Mouse (Mus musculus): Measurements from ENCODE around the gene Thoc6.

DNA sequence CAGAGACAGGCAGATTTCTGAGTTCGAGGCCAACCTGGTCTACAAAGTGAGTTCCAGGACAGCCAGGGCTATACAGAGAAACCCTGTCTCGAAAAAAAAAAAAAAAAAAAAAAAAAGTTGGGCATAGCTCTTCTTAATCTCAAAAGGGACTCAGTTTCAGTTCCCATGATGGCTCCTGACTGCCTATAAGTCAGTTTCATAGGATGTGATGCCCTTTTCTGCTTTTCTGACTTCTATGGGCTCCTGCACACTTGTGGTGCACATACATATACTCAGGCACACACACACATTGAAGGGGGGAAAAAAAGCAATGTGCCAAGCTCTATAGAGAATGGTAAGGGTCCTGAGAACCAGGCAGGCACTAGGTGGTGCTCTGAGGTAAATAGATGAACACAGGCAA is 20.4 kb downstream of the Thoc6 start:
- TF ChIP-seq CTCF (IDR thresholded peaks at IDR 0.05; ENCODE audit: low read depth): no peak
- no peak for TF ChIP-seq EP300 (IDR thresholded peaks at IDR 0.05; ENCODE audit: low read depth)

Data from liver, postnatal 0 days (tissue).